Mouse (Mus musculus): ENCODE data around the gene Cyb5r1. TPM values are rescaled to one million over a fixed set of nuclear protein-coding genes. Genes with fewer than 3 reads are reported as not detected.

Gene Cyb5r1
- total RNA-seq, 2 experiments from 2014 or later, result 13.1 to 18.5 TPM

- intact Hi-C loops (cut with DNase I), result loop anchor here (10.0 kb wide), 1 partner anchor 90 kb away; the partner anchor contains the start of gene Tmem183a
Observed at GRCm38 (mm10) chr1:134454904-134455824, 49.8 kb downstream of the Cyb5r1 start, which contains the start of gene Klhl12. Gene Klhl12, plus strand, starts transcription at chr1:134455531.

GRCm38 (mm10) chr1:134456060-134456459 lies 50.7 kb downstream of the Cyb5r1 start:
- DNase-seq, result no peak
- intact Hi-C loops (cut with DNase I), result loop anchor here (10.0 kb wide), 1 partner anchor 91 kb away; the partner anchor contains the start of gene Tmem183a

More at GRCm38 (mm10) chr1:134454904-134455824, 49.8 kb downstream of the Cyb5r1 start, which contains the start of gene Klhl12:
- peak; percentile 95 for DNase-seq

- intact Hi-C loops (cut with DNase I), result loop anchor here (10.0 kb wide), 1 partner anchor 93 kb away; the partner anchor contains the start of gene Tmem183a
- no peak for DNase-seq
Observed at GRCm38 (mm10) chr1:134458139-134458727, 52.9 kb downstream of the Cyb5r1 start.

- intact Hi-C loops (cut with DNase I), result no loop called here
- DNase-seq, result no peak
Observed at GRCm38 (mm10) chr1:134460294-134461284, 55.2 kb downstream of the Cyb5r1 start.

Other genes starting within 250 kb of the Cyb5r1 start
- gene Chil1, start 223.4 kb upstream of the Cyb5r1 start, total RNA-seq (2021), result 1 to 10 TPM; 1.1 to 2.0 TPM
- under 1 TPM in 1 of 2 experiments, not detected in 1; 0.18 TPM for gene Mybph, start 212.1 kb upstream of the Cyb5r1 start, total RNA-seq (2021)
- 10 to 100 TPM; 75.5 to 76.4 TPM for gene Adora1, start 170.1 kb upstream of the Cyb5r1 start, total RNA-seq (2021)
- not detected for gene Myog, start 115.6 kb upstream of the Cyb5r1 start, total RNA-seq (2021)
- gene Ppfia4, start 72.6 kb upstream of the Cyb5r1 start, total RNA-seq (2021), result 10 to 100 TPM; 62.6 to 72.1 TPM
- 100 to 1,000 TPM; 110 to 122 TPM for gene Tmem183a, start 43.6 kb upstream of the Cyb5r1 start, total RNA-seq (2021)
- not detected for gene 4933406M09Rik, start 19.6 kb upstream of the Cyb5r1 start, total RNA-seq (2021)
- gene Adipor1, start 9.8 kb downstream of the Cyb5r1 start, total RNA-seq (2021), result 10 to 100 TPM; 55.4 to 57.5 TPM
- 10 to 100 TPM; 37.1 to 38.7 TPM for gene Klhl12, start 50.0 kb downstream of the Cyb5r1 start, total RNA-seq (2021)
- gene Rabif, start 89.1 kb downstream of the Cyb5r1 start, total RNA-seq (2021), result 10 to 100 TPM; 38.2 to 38.5 TPM
- not detected for gene Mgat4e, start 144.1 kb downstream of the Cyb5r1 start, total RNA-seq (2021)
- 100 to 1,000 TPM in 1 of 2 experiments, 10 to 100 TPM in 1; 98.4 to 107 TPM for gene Kdm5b, start 154.6 kb downstream of the Cyb5r1 start, total RNA-seq (2021)
- 1 to 10 TPM; 2.2 to 3.9 TPM for gene Syt2, start 241.1 kb downstream of the Cyb5r1 start, total RNA-seq (2021)

All from left cerebral cortex, postnatal 4 days (tissue).